Mouse (Mus musculus) lung, adult 2 months (tissue): ENCODE measurements around the gene Oaz3.

Source experiments
- CTCF ChIP-seq: fragments of 200-500 bp; IDR thresholded peaks from 2 replicates; pipeline ENCODE4 v1.5.1; 2011; ENCODE audit warnings: mild to moderate bottlenecking, low read length, control low read depth; ENCODE audit not compliant: insufficient read depth
- POLR2A ChIP-seq: fragments of 200-500 bp; IDR thresholded peaks from 2 replicates; pipeline ENCODE4 v1.6.1; 2011; ENCODE audit warnings: low read depth, mild to moderate bottlenecking, control low read depth, low read length, borderline replicate concordance; ENCODE audit errors: extremely low read depth

DNA sequence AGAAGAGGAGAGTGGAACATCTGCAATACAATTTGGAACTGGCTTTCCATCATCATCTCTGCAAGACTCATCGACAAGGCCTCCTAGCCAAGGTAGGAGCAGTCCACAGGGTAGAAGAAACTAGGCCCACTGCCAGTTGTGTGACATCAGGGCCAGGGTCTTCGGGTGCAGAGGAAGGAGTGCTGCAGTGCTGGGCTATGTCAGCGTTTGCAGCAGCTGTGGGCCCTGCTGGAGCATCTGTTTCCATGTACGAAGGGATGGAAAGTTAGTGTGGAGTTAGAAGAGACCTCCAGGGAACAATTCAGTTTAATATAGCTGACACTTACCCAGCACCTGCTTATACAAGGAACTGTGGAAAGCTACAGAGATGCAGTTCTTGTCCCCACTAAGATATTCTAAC lies 50.7 kb downstream of the Oaz3 start:
- TF ChIP-seq CTCF (no peak), POLR2A (no peak)
